Mouse (Mus musculus): ENCODE measurements around the gene Cks2. TPM values are rescaled to one million over a fixed set of nuclear protein-coding genes. Genes with fewer than 3 reads are reported as not detected.
"Not testable (repeated sequence)": the region's sequence is repeated elsewhere in the genome, so short reads cannot be mapped to it uniquely, and the experiment has no call there.

The Cks2 gene
- total RNA-seq, 1 experiment from 2014 or later = 128 TPM

- no peak for ATAC-seq (replicated peaks in 1 of 2; ENCODE audit: insufficient read depth in 1 of 2, low FRiP score in 2 of 2, low TSS enrichment in 1 of 2, low read depth in 1 of 2, poor library complexity in 2 of 2, severe bottlenecking in 2 of 2)
These were observed 13.6 kb upstream of the Cks2 start for GRCm38 (mm10) chr13:51631354-51631992.

GRCm38 (mm10) chr13:51632560-51633218 is 12.3 kb upstream of the Cks2 start:
- no peak for ATAC-seq (replicated peaks in 1 of 2; ENCODE audit: insufficient read depth in 1 of 2, low FRiP score in 2 of 2, low TSS enrichment in 1 of 2, low read depth in 1 of 2, poor library complexity in 2 of 2, severe bottlenecking in 2 of 2)

- ATAC-seq (replicated peaks in 1 of 2; ENCODE audit: insufficient read depth in 1 of 2, low FRiP score in 2 of 2, low TSS enrichment in 1 of 2, low read depth in 1 of 2, poor library complexity in 2 of 2, severe bottlenecking in 2 of 2) = not testable (repeated sequence)
These were observed 9.6 kb upstream of the Cks2 start for GRCm38 (mm10) chr13:51635384-51635783.

- ATAC-seq (replicated peaks in 1 of 2; ENCODE audit: insufficient read depth in 1 of 2, low FRiP score in 2 of 2, low TSS enrichment in 1 of 2, low read depth in 1 of 2, poor library complexity in 2 of 2, severe bottlenecking in 2 of 2) = peak in 1 of 2 experiments; percentile 53; a peak in 2 of 4 replicates
These were observed 6.1 kb upstream of the Cks2 start for GRCm38 (mm10) chr13:51638958-51639357.

- ATAC-seq (replicated peaks in 1 of 2; ENCODE audit: insufficient read depth in 1 of 2, low FRiP score in 2 of 2, low TSS enrichment in 1 of 2, low read depth in 1 of 2, poor library complexity in 2 of 2, severe bottlenecking in 2 of 2) = no peak
These were observed 3.6 kb upstream of the Cks2 start for GRCm38 (mm10) chr13:51641424-51641823.

- no peak for ATAC-seq (replicated peaks in 1 of 2; ENCODE audit: insufficient read depth in 1 of 2, low FRiP score in 2 of 2, low TSS enrichment in 1 of 2, low read depth in 1 of 2, poor library complexity in 2 of 2, severe bottlenecking in 2 of 2)
These were observed 2.8 kb upstream of the Cks2 start for GRCm38 (mm10) chr13:51642171-51642778.

GRCm38 (mm10) chr13:51643924-51644828 is 856 bp upstream of the Cks2 start:
- ATAC-seq (replicated peaks in 1 of 2; ENCODE audit: insufficient read depth in 1 of 2, low FRiP score in 2 of 2, low TSS enrichment in 1 of 2, low read depth in 1 of 2, poor library complexity in 2 of 2, severe bottlenecking in 2 of 2) = no peak

GRCm38 (mm10) chr13:51645872-51646271 is 840 bp downstream of the Cks2 start:
- no peak for ATAC-seq (replicated peaks in 1 of 2; ENCODE audit: insufficient read depth in 1 of 2, low FRiP score in 2 of 2, low TSS enrichment in 1 of 2, low read depth in 1 of 2, poor library complexity in 2 of 2, severe bottlenecking in 2 of 2)

GRCm38 (mm10) chr13:51646362-51647027 is 1.5 kb downstream of the Cks2 start:
- no peak for ATAC-seq (replicated peaks in 1 of 2; ENCODE audit: insufficient read depth in 1 of 2, low FRiP score in 2 of 2, low TSS enrichment in 1 of 2, low read depth in 1 of 2, poor library complexity in 2 of 2, severe bottlenecking in 2 of 2)

- ATAC-seq (replicated peaks in 1 of 2; ENCODE audit: insufficient read depth in 1 of 2, low FRiP score in 2 of 2, low TSS enrichment in 1 of 2, low read depth in 1 of 2, poor library complexity in 2 of 2, severe bottlenecking in 2 of 2) = no peak
These were observed 2.7 kb downstream of the Cks2 start for GRCm38 (mm10) chr13:51647770-51648169.

- ATAC-seq (replicated peaks in 1 of 2; ENCODE audit: insufficient read depth in 1 of 2, low FRiP score in 2 of 2, low TSS enrichment in 1 of 2, low read depth in 1 of 2, poor library complexity in 2 of 2, severe bottlenecking in 2 of 2) = no peak
These were observed 3.2 kb downstream of the Cks2 start for GRCm38 (mm10) chr13:51648237-51648636.

GRCm38 (mm10) chr13:51649740-51650139 is 4.7 kb downstream of the Cks2 start:
- ATAC-seq (replicated peaks in 1 of 2; ENCODE audit: insufficient read depth in 1 of 2, low FRiP score in 2 of 2, low TSS enrichment in 1 of 2, low read depth in 1 of 2, poor library complexity in 2 of 2, severe bottlenecking in 2 of 2) = no peak

GRCm38 (mm10) chr13:51651408-51652064 is 6.5 kb downstream of the Cks2 start, which contains the start of gene Secisbp2:
TSS of gene Secisbp2 (plus strand) at chr13:51651697.
- peak; percentile 86 to 93 for ATAC-seq (replicated peaks in 1 of 2; ENCODE audit: insufficient read depth in 1 of 2, low FRiP score in 2 of 2, low TSS enrichment in 1 of 2, low read depth in 1 of 2, poor library complexity in 2 of 2, severe bottlenecking in 2 of 2)

- no peak for ATAC-seq (replicated peaks in 1 of 2; ENCODE audit: insufficient read depth in 1 of 2, low FRiP score in 2 of 2, low TSS enrichment in 1 of 2, low read depth in 1 of 2, poor library complexity in 2 of 2, severe bottlenecking in 2 of 2)
These were observed 8.1 kb downstream of the Cks2 start for GRCm38 (mm10) chr13:51653159-51653558.

GRCm38 (mm10) chr13:51653961-51654360 is 8.9 kb downstream of the Cks2 start:
- ATAC-seq (replicated peaks in 1 of 2; ENCODE audit: insufficient read depth in 1 of 2, low FRiP score in 2 of 2, low TSS enrichment in 1 of 2, low read depth in 1 of 2, poor library complexity in 2 of 2, severe bottlenecking in 2 of 2) = no peak

GRCm38 (mm10) chr13:51656516-51657235 is 11.6 kb downstream of the Cks2 start:
- no peak for ATAC-seq (replicated peaks in 1 of 2; ENCODE audit: insufficient read depth in 1 of 2, low FRiP score in 2 of 2, low TSS enrichment in 1 of 2, low read depth in 1 of 2, poor library complexity in 2 of 2, severe bottlenecking in 2 of 2)

Measured in hematopoietic stem cell, adult 5-6 weeks (primary cell).